Mouse (Mus musculus) embryo, embryonic 9.5 days (tissue): ENCODE results near the gene Gprasp1.
"Not testable (repeated sequence)": the region's sequence is repeated elsewhere in the genome, so short reads cannot be mapped to it uniquely, and the experiment has no call there.

Experiments
- DNase-seq: peaks from one replicate; pipeline ENCODE4 v3.0.0-alpha.2; 2017; ENCODE audit errors: extremely low spot score

Gprasp1 gene

GRCm38 (mm10) chrX:135742304-135743055, at the start of gene Gprasp1, which contains the start of gene Armcx5:
Gene Gprasp1 (plus strand): TSS chrX:135742733.
Gene Armcx5 (plus strand): TSS chrX:135742733.
- peak; percentile 82 for DNase-seq

GRCm38 (mm10) chrX:135693633-135694032, 48.9 kb upstream of the Gprasp1 start, which contains the start of gene Tcp11x2:
Gene Tcp11x2 (minus strand): TSS chrX:135693790.
- DNase-seq: no peak

- no peak for DNase-seq
Measured at GRCm38 (mm10) chrX:135703111-135703510, 39.4 kb upstream of the Gprasp1 start.

GRCm38 (mm10) chrX:135704349-135704748, 38.2 kb upstream of the Gprasp1 start:
- DNase-seq: no peak

- no peak for DNase-seq
Measured at GRCm38 (mm10) chrX:135712845-135713244, 29.7 kb upstream of the Gprasp1 start.

- no peak for DNase-seq
Measured at GRCm38 (mm10) chrX:135725161-135725560, 17.4 kb upstream of the Gprasp1 start, which contains the start of gene Tmsb15a. Gene Tmsb15a (minus strand): TSS chrX:135725261.

GRCm38 (mm10) chrX:135738730-135739520, 3.6 kb upstream of the Gprasp1 start:
- no peak for DNase-seq

DNA sequence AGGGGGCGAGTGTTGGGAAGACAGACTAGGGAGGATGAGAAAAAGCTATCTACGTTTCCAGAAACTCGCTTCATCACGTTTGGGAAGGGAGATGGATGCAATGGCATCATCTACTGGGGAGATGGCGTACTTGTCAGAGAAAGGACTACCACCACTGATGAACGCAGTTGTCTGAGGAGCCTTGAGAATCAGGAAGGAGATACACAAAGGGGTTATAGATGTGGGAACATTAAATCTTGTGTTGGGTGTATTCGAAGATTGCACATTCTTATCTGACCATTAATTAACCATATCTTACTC, 473 bp downstream of the Gprasp1 start:
- DNase-seq: no peak

- DNase-seq: not testable (repeated sequence)
Measured at GRCm38 (mm10) chrX:135745376-135745775, 2.8 kb downstream of the Gprasp1 start.

GRCm38 (mm10) chrX:135752832-135753231, 10.3 kb downstream of the Gprasp1 start:
- DNase-seq: peak; percentile 54

GRCm38 (mm10) chrX:135761707-135762106, 19.2 kb downstream of the Gprasp1 start:
- peak; percentile 2 for DNase-seq

DNA sequence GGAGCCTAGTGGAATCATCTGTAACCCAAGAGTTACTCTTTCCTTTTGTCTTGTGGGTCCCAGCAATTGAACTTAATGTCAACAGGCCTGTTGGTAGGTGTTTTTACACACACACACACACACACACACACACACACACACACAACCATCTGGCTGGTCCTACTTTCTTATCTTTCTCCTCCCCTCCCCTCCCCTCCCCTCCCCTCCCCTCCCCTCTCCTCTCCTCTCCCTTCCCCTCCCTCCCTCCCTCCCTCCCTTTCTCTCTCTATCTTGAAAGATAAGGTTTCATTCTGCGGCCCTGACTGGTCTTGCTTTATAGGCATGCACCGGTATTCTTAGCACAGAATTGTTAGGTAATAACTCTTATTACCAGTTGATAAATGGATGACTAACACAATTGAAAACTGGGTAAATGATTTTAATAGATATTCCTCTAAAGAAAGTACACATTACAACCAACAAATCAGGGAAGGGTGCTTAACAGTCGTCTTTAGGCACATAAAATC, 25.6 kb downstream of the Gprasp1 start:
- no peak for DNase-seq

- no peak for DNase-seq
Measured at GRCm38 (mm10) chrX:135768565-135768964, 26.0 kb downstream of the Gprasp1 start.

- no peak for DNase-seq
Measured at GRCm38 (mm10) chrX:135791536-135791935, 49.0 kb downstream of the Gprasp1 start.

DNA sequence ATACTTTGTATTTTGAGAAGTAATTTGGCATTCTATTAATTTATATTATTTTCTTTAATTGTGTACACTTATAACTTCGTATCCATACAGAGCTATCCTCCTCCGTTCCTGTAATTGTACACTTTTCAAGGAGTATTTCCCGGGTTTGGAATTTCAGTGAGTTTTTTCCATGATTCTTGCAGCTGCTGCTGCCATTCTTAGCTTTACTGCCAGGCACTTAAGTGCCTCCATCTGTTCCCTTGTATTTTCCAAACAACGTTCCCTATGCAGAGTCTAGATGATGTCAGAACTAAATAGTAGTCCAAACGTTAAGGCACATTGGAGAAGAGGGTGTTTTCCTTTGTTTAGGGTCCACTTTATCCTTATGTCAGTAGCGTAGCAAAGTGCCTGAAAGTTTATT, 49.8 kb downstream of the Gprasp1 start:
- no peak for DNase-seq

DNA sequence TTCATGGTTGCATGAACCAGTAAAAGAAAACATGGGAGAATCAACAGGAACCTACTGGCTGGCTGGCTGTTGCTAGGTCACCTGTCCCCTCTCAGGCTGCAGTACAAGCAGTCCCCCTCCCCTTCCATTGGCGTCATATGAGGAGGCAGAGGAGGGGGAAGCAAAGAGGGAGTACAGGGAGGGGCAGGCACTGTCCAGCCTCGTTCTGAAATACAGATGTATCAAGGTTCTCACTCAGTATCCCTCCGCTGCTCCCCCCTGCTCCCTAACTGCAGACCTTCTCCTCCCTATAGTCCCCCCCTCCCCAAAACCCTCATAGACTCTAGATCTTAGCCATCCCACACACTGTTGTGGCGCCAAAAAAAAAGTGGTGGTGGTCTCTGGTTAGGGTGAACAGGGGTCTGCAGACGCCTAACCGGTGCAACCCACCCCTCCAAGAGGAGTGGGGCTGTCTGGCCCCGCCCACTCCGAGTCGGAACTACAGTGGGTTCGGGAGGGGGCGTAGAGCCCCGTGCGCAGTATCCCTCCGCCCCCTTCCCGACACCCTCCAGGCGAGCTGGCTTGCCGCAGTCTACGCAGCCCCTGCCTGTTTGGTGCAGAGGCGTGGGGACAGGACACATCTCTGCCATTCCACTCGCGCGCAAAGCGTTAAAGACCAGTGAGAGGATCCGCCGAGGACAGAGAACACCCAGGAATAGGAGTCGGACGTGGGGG, 53.2 kb downstream of the Gprasp1 start:
- DNase-seq: peak; percentile 63

- peak; percentile 32 for DNase-seq
Measured at GRCm38 (mm10) chrX:135796305-135797211, 54.0 kb downstream of the Gprasp1 start.

DNA sequence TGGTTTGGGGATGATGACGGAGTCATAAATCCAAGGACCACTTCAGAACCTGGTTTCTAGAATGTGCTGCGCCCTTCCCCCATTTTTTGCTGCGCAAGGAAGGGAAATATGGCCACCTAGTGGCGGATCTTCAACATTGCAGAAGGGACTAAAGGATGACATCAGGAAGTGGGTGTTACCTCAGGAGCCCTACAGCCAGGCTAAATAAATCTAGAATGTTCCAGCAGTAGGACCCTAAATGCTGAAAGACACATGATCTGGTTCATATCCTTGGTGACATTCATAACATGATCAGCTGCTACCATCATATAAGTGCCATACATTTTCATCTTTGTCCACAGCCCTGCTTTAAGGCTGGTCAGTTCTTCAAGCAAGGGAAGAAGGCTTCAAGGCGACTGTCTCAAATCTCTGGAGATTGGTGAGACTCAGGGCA, 54.7 kb downstream of the Gprasp1 start, which contains the start of gene Bhlhb9:
Bhlhb9 (plus strand) TSS at position 383 of the 433 bp plus-strand sequence.
- DNase-seq: peak; percentile 27

DNA sequence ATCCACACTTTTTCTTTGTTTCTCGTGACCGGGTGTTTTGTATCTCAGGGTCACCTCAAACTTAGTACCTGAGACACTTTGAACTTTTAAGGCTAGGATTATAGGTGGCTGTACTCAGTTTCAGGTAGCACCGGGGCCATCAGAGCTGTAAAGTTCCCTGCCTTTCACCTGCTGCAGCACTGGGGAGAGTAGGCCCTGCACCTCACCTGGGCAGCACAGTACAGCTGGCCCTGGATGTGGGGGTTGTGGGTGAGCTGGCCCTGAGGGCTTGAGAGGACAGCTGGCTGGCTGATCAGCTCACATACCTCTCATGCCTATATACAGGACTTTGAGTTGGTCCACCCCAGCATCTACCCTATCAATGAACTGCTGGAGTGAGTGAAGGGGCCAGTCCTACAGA, 61.6 kb downstream of the Gprasp1 start:
- DNase-seq: no peak

GRCm38 (mm10) chrX:135805780-135806179, 63.2 kb downstream of the Gprasp1 start:
- DNase-seq: peak; percentile 52

DNA sequence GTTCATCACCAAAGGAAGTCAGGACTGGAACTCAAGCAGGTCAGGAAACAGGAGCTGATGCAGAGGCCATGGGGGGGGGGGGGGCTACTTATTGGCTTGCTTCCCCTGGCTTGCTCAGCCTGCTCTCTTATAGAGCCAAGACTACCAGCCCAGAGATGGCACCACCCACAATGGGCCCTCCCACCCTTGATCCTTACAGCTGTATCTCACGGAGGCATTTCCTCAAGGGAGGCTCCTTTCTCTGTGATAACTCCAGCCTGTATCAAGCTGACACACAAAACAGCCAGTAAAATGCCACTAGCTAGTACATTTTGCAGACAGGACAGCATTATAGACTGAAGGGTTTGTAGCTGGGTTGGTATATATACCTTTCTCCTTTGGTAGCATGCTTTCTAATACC, 93.4 kb downstream of the Gprasp1 start:
- DNase-seq: not testable (repeated sequence)
